Mouse (Mus musculus) megakaryocyte progenitor cell, adult 5-6 weeks (primary cell): Measurements from ENCODE around the gene Ugt2a3. TPM values are rescaled to one million over a fixed set of nuclear protein-coding genes. Genes with fewer than 3 reads are reported as not detected.
"Not testable (repeated sequence)": the region's sequence is repeated elsewhere in the genome, so short reads cannot be mapped to it uniquely, and the experiment has no call there.

ENCODE experiments used
- ATAC-seq: replicated peaks from 2 replicates; pipeline ENCODE4 v1.8.0; 2016; ENCODE audit warnings: mild to moderate bottlenecking, moderate TSS enrichment, inconsistent platforms; ENCODE audit not compliant: poor library complexity
- total RNA-seq, 2 experiments: library from RNA; stranded (forward) in 1 of 2; stranded (reverse) in 1 of 2; fragments of 157-497, 149-512 nt in 1 of 2; fragments of 200-1000 nt in 1 of 2; gene quantifications; 2 replicates each; pipeline versions ENCODE4 v1.2.3 to v1.2.4; 2015 to 2017

The Ugt2a3 gene
- total RNA-seq (2015) = not detected in 2 replicates
- total RNA-seq (2017) = not detected in 2 replicates

- ATAC-seq = no peak
Measured at GRCm38 (mm10) chr5:87336961-87337697, at the start of gene Ugt2a3. Gene Ugt2a3, minus strand, starts transcription at chr5:87337195.

- no peak for ATAC-seq
Measured at GRCm38 (mm10) chr5:87380234-87380633, 43.2 kb upstream of the Ugt2a3 start.

GRCm38 (mm10) chr5:87379825-87380224, 42.8 kb upstream of the Ugt2a3 start:
- ATAC-seq = no peak

GRCm38 (mm10) chr5:87375874-87376383, 38.9 kb upstream of the Ugt2a3 start:
- ATAC-seq = no peak

- no peak for ATAC-seq
Measured at GRCm38 (mm10) chr5:87373502-87373863, 36.5 kb upstream of the Ugt2a3 start.

- ATAC-seq = not testable (repeated sequence)
Measured at GRCm38 (mm10) chr5:87372788-87373501, 36.0 kb upstream of the Ugt2a3 start.

- ATAC-seq = no peak
Measured at GRCm38 (mm10) chr5:87350350-87350749, 13.4 kb upstream of the Ugt2a3 start.

GRCm38 (mm10) chr5:87349150-87349549, 12.2 kb upstream of the Ugt2a3 start:
- not testable (repeated sequence) for ATAC-seq

GRCm38 (mm10) chr5:87347479-87348078, 10.6 kb upstream of the Ugt2a3 start:
- not testable (repeated sequence) for ATAC-seq

- no peak for ATAC-seq
Measured at GRCm38 (mm10) chr5:87340461-87340860, 3.5 kb upstream of the Ugt2a3 start.

GRCm38 (mm10) chr5:87335199-87335598, 1.8 kb downstream of the Ugt2a3 start:
- ATAC-seq = no peak

GRCm38 (mm10) chr5:87333584-87333983, 3.4 kb downstream of the Ugt2a3 start:
- ATAC-seq = no peak

- no peak for ATAC-seq
Measured at GRCm38 (mm10) chr5:87311392-87311791, 25.6 kb downstream of the Ugt2a3 start.

GRCm38 (mm10) chr5:87286180-87286579, 50.8 kb downstream of the Ugt2a3 start:
- ATAC-seq = not testable (repeated sequence)

- ATAC-seq = not testable (repeated sequence)
Measured at GRCm38 (mm10) chr5:87275986-87276385, 61.0 kb downstream of the Ugt2a3 start.

GRCm38 (mm10) chr5:87275581-87275980, 61.4 kb downstream of the Ugt2a3 start:
- ATAC-seq = no peak

Other genes starting within 250 kb of the Ugt2a3 start
- gene Ugt2b36, start 244.6 kb downstream of the Ugt2a3 start, total RNA-seq (2015) = not detected in 2 replicates
- gene Ugt2b36, start 244.6 kb downstream of the Ugt2a3 start, total RNA-seq (2017) = not detected in 2 replicates
- not detected in 2 replicates for gene Ugt2b5, start 196.9 kb downstream of the Ugt2a3 start, total RNA-seq (2015)
- gene Ugt2b5, start 196.9 kb downstream of the Ugt2a3 start, total RNA-seq (2017) = not detected in 2 replicates
- not detected in 2 replicates for gene Ugt2b37, start 82.4 kb downstream of the Ugt2a3 start, total RNA-seq (2015)
- not detected in 2 replicates for gene Ugt2b37, start 82.4 kb downstream of the Ugt2a3 start, total RNA-seq (2017)
- gene Ugt2b38, start 87.0 kb upstream of the Ugt2a3 start, total RNA-seq (2015) = not detected in 2 replicates
- not detected in 2 replicates for gene Ugt2b38, start 87.0 kb upstream of the Ugt2a3 start, total RNA-seq (2017)
- not detected in 2 replicates for gene Ugt2a2, start 145.1 kb upstream of the Ugt2a3 start, total RNA-seq (2015)
- not detected in 2 replicates for gene Ugt2a2, start 145.1 kb upstream of the Ugt2a3 start, total RNA-seq (2017)
- gene Gm43638, start 149.6 kb upstream of the Ugt2a3 start, total RNA-seq (2015) = not detected in 2 replicates
- gene Gm43638, start 149.6 kb upstream of the Ugt2a3 start, total RNA-seq (2017) = not detected in 2 replicates
- gene Ugt2a1, start 153.7 kb upstream of the Ugt2a3 start, total RNA-seq (2015) = not detected in 2 replicates
- gene Ugt2a1, start 153.7 kb upstream of the Ugt2a3 start, total RNA-seq (2017) = not detected in 2 replicates
- not detected in 2 replicates for gene Sult1b1, start 201.0 kb upstream of the Ugt2a3 start, total RNA-seq (2015)
- gene Sult1b1, start 201.0 kb upstream of the Ugt2a3 start, total RNA-seq (2017) = not detected in 2 replicates
- not detected in 2 replicates for gene Sult1d1, start 231.8 kb upstream of the Ugt2a3 start, total RNA-seq (2015)
- gene Sult1d1, start 231.8 kb upstream of the Ugt2a3 start, total RNA-seq (2017) = not detected in 2 replicates